Mouse (Mus musculus): Measurements from ENCODE around the gene Cadm3.

DNA sequence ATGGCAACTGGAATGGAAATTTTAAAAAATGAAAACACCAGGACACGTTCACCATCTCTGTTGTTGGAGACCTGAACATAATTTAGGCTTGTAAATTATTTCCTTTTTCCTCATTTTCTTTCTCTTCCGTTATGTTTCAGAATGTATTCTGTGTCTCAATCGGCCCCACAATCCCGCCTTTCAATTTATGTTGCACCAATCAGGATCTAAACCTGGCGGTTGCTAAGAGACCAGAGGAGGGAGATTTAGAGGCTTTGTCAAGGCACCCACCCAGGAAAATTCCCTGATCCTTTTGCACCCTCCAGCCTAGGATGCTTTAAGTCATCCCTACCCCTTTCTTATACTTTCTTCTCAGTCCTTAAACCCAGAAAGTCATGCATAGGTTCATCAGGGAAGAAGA is 37.8 kb downstream of the Cadm3 start:
- TF ChIP-seq GATA1 (IDR thresholded peaks at IDR 0.05; ENCODE audit: low read length) (no peak), TAL1 (IDR thresholded peaks at IDR 0.05; ENCODE audit: low read length) (no peak)
